In the genomic region with DNA sequence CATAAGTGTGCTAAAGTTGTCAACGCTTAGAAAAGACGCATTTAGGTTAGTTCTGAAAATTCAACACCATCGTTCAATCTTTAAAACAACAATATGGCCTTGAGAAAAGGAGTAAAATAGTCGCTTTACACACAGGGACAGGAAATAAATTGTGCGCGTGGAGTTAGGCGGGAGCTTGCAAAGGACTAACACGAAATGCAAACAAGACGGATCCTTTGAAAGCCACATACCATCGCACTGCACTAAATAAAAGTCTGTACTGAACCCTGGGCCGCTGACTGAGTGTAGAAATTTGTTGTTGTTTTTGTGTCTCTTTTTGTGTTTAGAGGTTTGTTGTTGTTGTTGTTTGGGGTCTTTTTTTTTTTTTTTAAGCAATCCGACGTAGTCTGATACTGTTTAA, we compare ENCODE assay signal across 8 mouse cellular contexts.
A peak's percentile ranks its signal among the peaks of the same experiment; 100 is the strongest.
DNase-seq lines count a peak whose midpoint lies in the region; ATAC-seq and TF ChIP-seq lines count a peak whose summit lies in the region.

No protein-coding gene starts in this region.

- H3K4me2 ChIP-seq in heart, embryonic 12.5 days: peak overlapping the region; percentile 93
- peak overlapping the region; percentile 93 for H3K4me2 ChIP-seq in embryonic facial prominence, embryonic 14.5 days (ENCODE audit: low read depth, low read length)
- peak overlapping the region; percentile 89 for H3K4me2 ChIP-seq in intestine, postnatal 0 days (replicated peaks; ENCODE audit: low read depth)
- peak overlapping the region; percentile 90 for H3K4me2 ChIP-seq in midbrain, postnatal 0 days (ENCODE audit: low read depth, low read length, poor library complexity, severe bottlenecking)

- 3% methylated on average over 13 of the region's 13 CpGs for WGBS in heart, embryonic 12.5 days
- WGBS in embryonic facial prominence, embryonic 14.5 days: 2% methylated on average over 13 of the region's 13 CpGs
- 2% methylated on average over 13 of the region's 13 CpGs for WGBS in intestine, postnatal 0 days
- WGBS in midbrain, postnatal 0 days: under 1% methylated on average over 13 of the region's 13 CpGs

- no peaks in the 10 kb centered on the region for H3K27me3 ChIP-seq in heart, embryonic 12.5 days (replicated peaks)
- no peaks in the 10 kb centered on the region for H3K27me3 ChIP-seq in embryonic facial prominence, embryonic 14.5 days (replicated peaks; ENCODE audit: control insufficient read depth, insufficient read depth, low read length)
- H3K27me3 ChIP-seq in intestine, postnatal 0 days (replicated peaks; ENCODE audit: control insufficient read depth, insufficient read depth, low read length): no peaks in the 10 kb centered on the region
- no peaks in the 10 kb centered on the region for H3K27me3 ChIP-seq in midbrain, postnatal 0 days (ENCODE audit: insufficient read depth, low read length)

- H3K4me1 ChIP-seq in heart, embryonic 12.5 days (replicated peaks): peaks cover 44% of the 10 kb centered on the region
- peaks cover 43% of the 10 kb centered on the region for H3K4me1 ChIP-seq in embryonic facial prominence, embryonic 14.5 days (ENCODE audit: control insufficient read depth, insufficient read depth, low read length)
- no peaks in the 10 kb centered on the region; the same call in 1 of the 2 replicates for H3K4me1 ChIP-seq in intestine, postnatal 0 days (replicated peaks; ENCODE audit: control insufficient read depth, insufficient read depth, low read length)
- no peaks in the 10 kb centered on the region for H3K4me1 ChIP-seq in midbrain, postnatal 0 days (ENCODE audit: insufficient read depth, low read length)

- H3K9me3 ChIP-seq in heart, embryonic 12.5 days (replicated peaks): no peaks in the 10 kb centered on the region
- H3K9me3 ChIP-seq in embryonic facial prominence, embryonic 14.5 days (ENCODE audit: control insufficient read depth, low read length): no peaks in the 10 kb centered on the region
- H3K9me3 ChIP-seq in intestine, postnatal 0 days (ENCODE audit: control insufficient read depth): no peaks in the 10 kb centered on the region
- H3K9me3 ChIP-seq in midbrain, postnatal 0 days (ENCODE audit: low read length): no peaks in the 10 kb centered on the region

- H3K9ac ChIP-seq in heart, embryonic 12.5 days: peak overlapping the region; percentile 89
- H3K9ac ChIP-seq in embryonic facial prominence, embryonic 14.5 days (ENCODE audit: low read depth, low read length): peak overlapping the region; percentile 81
- peak overlapping the region; percentile 54; the same call in 1 of the 2 replicates for H3K9ac ChIP-seq in intestine, postnatal 0 days (ENCODE audit: low read depth, low read length)
- H3K9ac ChIP-seq in midbrain, postnatal 0 days (replicated peaks; ENCODE audit: low read length, poor library complexity, severe bottlenecking): peak overlapping the region; percentile 33; the same call in 1 of the 2 replicates

- H3K4me3 ChIP-seq in heart, embryonic 12.5 days: peak overlapping the region; percentile 52
- peak overlapping the region; percentile 51 for H3K4me3 ChIP-seq in embryonic facial prominence, embryonic 14.5 days (ENCODE audit: low read depth, low read length)
- H3K4me3 ChIP-seq in intestine, postnatal 0 days (ENCODE audit: low read depth, low read length): peak overlapping the region; percentile 51
- H3K4me3 ChIP-seq in midbrain, postnatal 0 days (ENCODE audit: low read depth, low read length): peak overlapping the region; percentile 54

- no peaks in the 10 kb centered on the region for H3K36me3 ChIP-seq in heart, embryonic 12.5 days
- H3K36me3 ChIP-seq in embryonic facial prominence, embryonic 14.5 days (ENCODE audit: control insufficient read depth, insufficient read depth, low read length): no peaks in the 10 kb centered on the region
- H3K36me3 ChIP-seq in intestine, postnatal 0 days (ENCODE audit: control insufficient read depth, insufficient read depth): no peaks in the 10 kb centered on the region
- no peaks in the 10 kb centered on the region for H3K36me3 ChIP-seq in midbrain, postnatal 0 days (ENCODE audit: insufficient read depth, low read length)

- no peak for DNase-seq in heart, adult 9 months (ENCODE audit: low spot score in 2 of 2)
- DNase-seq in embryonic facial prominence, embryonic 14.5 days (ENCODE audit: low spot score): no peak
- no peak for DNase-seq in midbrain, postnatal 0 days (ENCODE audit: low spot score)
- DNase-seq in layer of hippocampus, postnatal 25 days (ENCODE audit: extremely low spot score in 1 of 2, low spot score in 1 of 2): no peak
- DNase-seq in thymus, postnatal 10 days (ENCODE audit: low spot score in 2 of 2): no peak
- no peak for DNase-seq in layer of hippocampus, adult 18-20 months (ENCODE audit: low spot score in 2 of 2)

- H3K27ac ChIP-seq in heart, embryonic 12.5 days (ENCODE audit: poor library complexity, severe bottlenecking): peak overlapping the region; percentile 97
- H3K27ac ChIP-seq in embryonic facial prominence, embryonic 14.5 days (replicated peaks; ENCODE audit: low read depth, low read length): peak overlapping the region; percentile 93
- H3K27ac ChIP-seq in intestine, postnatal 0 days (ENCODE audit: low read depth, low read length): peak overlapping the region; percentile 94
- H3K27ac ChIP-seq in midbrain, postnatal 0 days (ENCODE audit: low read depth, low read length): peak overlapping the region; percentile 65

- no peak for TF ChIP-seq CTCF in intestine, postnatal 0 days (IDR thresholded peaks at IDR 0.05; ENCODE audit: low read depth)
- no peak for TF ChIP-seq CTCF in midbrain, postnatal 0 days (IDR thresholded peaks at IDR 0.05)

- no peak for ATAC-seq in heart, embryonic 12.5 days (ENCODE audit: insufficient number of reproducible peaks, low FRiP score)
- no peak for ATAC-seq in embryonic facial prominence, embryonic 14.5 days (ENCODE audit: low read depth)
- no peak for ATAC-seq in intestine, postnatal 0 days
- ATAC-seq in midbrain, postnatal 0 days (ENCODE audit: low FRiP score): no peak

Comparison
In these comparisons a context has a peak if more than half of its experiments do, and no peak if none do; other contexts are left out.
1. H3K9ac ChIP-seq: peak in every context shown above with its lines; median percentile 89 in heart, embryonic 12.5 days; 81 in embryonic facial prominence, embryonic 14.5 days; 54 in intestine, postnatal 0 days; 33 in midbrain, postnatal 0 days.